Mouse (Mus musculus): ENCODE measurements at regions not wholly inside any gene's neighbourhood (a gene's known extent, or its start where the extent isn't known, plus 50 kb on each side); places are given as distances from the start of the nearest gene placed in this dataset.
A peak's percentile ranks its signal among the peaks of the same experiment; 100 is the strongest.
"Not testable (repeated sequence)": the region's sequence is repeated elsewhere in the genome, so short reads cannot be mapped to it uniquely, and the experiment has no call there.

DNA sequence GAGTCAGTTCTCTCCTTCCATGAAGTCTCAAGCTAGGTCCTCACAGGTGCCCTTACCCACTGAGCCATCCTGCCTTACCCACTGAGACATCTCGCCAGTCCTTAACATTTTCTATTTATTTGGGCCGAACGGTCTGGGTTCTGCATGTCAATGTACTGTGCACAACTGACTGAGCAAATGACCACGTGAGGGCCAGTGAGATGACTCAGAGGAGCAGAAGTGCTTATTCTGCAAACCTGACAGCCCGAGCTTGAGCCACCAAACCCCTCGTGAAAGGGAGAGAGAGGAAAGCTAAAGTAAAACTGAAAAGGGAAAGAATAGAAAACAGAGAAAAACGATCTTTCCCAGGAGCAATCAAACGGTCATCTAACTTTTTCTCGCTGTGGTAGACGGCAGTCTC, 52.2 kb upstream of the Nmd3 start:
- DNase-seq (ENCODE audit: low spot score in 2 of 2), result no peak

DNA sequence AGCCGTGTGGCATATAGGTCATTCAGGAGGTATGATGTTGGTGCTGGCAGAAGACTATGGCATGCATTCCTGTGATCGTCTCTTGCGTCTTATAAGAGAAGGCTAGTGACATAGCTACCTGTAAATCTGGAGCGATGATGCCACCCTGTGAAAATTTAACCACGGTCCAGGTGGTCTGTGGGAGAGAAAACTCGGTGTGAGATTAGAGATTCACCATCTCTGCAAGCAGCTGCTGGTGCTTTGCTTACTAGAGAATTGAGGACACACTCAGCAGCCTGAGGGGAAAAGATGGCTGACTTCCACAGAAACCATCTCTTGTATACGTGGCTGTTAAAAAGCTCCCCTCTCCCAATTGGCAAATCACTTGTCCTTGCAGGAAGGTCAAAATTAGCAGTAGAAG, 54.0 kb upstream of the Nmd3 start:
- peak; percentile 5 to 10 for DNase-seq (ENCODE audit: low spot score in 2 of 2)

DNA sequence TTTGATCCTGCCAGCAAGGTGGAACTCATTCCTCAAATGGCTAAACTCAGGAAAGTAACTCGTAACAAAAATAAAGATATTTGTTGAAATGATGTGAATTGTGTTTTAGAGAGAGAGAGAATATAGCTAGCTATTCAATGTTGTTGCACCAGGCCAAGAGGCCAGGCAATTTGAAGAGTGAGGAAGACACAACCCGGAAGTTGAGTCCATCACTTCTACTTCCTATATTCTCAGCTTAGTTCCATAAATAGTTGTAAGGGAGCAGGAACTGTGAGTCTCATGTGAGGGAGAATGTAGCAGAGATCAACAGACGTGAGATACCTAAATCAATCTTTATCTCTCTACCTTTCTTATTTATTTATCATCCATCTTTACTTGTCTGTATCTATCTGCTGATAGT, 54.4 kb upstream of the Nmd3 start:
- no peak for DNase-seq (ENCODE audit: low spot score in 2 of 2)

DNA sequence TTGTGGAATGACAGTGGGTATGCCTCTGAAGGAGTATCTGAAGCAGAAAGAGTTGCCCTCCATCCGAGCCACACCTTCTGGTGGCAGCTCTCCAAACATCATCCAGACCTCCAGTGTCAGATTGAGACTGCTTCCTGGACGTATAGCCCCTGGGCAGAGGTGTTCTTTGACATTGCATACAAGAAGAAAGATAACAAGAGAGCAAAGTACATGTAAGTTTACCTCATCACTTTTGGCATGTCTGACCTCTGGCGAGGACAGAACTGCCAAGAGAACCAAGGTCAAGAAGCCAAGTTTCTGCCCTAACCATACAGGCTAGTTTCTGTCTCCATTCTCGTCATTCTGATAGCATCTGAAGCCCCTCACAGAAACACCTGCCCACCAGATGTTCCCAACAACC, 57.5 kb upstream of the Nmd3 start:
- no peak for DNase-seq (ENCODE audit: low spot score in 2 of 2)

DNA sequence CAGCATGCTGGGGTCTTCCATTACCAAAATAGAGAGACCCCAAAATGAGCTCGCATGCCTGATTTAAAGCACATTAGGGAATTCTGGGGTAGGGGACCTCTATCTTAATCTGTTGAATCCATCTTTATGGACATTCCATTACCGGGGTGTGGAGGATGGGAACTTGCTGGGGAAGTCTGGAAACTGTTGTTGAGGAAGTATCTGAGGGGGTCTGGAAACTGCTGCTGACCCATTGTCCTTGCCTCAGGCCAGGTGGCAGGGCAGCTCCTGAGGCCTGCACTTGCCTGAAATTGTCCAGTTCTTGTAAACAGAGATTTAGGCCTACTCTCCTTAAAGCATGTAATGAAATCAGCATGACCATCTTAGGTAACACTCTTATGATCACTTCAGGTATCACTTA, 59.4 kb upstream of the B3galnt1 start:
- no peak for DNase-seq (ENCODE audit: low spot score in 2 of 2)

DNA sequence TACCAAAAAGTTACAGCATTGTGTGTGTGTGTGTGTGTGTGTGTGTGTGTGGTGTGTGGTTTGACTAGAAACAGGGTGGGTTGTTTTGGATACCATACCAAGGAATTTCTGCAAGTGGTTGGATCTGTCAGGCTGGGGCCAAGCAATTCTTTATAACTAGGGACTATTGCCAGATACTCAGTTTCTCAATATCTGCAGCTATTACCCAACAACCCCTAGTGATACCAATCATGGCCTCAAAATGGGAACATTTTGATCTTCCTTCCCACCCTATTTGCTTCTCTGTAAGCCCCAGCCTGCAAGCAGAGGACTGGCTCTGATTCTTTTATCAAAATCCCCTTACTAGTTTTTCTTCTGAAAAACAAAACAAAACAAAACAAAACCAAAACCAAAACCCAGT, 58.8 kb upstream of the B3galnt1 start:
- no peak for DNase-seq (ENCODE audit: low spot score in 2 of 2)

DNA sequence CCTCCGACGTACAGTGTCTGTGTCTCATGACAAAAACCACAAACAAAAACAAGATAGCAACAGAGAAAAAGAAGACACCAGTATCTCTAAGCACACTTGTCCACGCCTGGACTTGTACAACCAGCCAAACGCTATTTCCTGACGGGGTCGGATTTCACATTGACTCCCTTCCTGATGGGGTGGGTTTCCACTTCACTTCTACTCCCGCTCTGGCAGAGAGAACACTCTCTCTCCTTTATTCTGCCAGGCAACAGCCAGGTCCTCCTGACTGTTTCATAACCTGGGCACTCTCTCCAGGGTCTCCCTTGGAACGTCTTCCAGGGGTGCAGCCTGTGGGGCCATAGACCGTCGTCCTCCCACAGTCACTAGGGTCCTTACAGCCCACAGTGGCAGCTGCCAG, 56.9 kb upstream of the B3galnt1 start:
- not testable (repeated sequence) for DNase-seq (ENCODE audit: low spot score in 2 of 2)

DNA sequence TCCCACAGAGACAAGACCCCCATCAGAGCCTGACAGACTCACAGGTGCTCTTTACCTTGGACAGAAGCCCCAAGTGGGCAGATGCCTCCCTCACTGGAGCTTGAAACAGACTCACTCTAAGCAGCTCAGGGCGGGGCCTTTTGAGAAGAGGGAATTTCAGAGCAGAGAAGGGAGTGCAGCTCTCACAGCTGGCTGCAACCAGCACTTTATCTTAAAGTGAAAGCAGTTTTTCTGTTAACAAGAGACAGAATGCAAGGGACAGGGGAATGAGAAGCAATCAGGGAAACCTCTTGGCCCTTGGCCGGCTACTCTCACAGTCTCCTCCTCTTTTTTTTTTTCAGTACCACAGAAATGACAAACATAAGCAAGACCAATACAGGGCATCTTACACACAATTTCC, 56.2 kb upstream of the B3galnt1 start:
- DNase-seq (ENCODE audit: low spot score in 2 of 2), result no peak

DNA sequence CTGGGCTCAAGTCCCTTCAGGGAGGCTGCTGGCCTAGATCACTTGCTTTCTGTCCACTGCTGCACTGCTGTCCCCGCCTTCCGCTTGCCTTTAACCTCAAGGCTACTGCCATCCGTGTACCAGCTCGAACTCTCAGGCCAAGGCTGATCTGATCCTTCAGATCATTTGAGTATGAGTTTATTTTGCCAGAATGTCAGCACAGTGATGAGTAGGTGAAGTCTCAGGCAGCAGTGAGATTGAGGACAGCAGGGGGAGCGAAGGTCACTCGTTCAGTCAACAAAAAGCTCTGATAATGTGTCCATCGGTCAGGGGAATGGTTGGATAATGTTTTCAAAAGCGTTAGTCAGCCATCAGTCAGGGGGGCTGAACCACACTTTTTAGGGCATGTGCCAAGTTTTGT, 54.6 kb upstream of the B3galnt1 start:
- DNase-seq (ENCODE audit: low spot score in 2 of 2), result not testable (repeated sequence)

DNA sequence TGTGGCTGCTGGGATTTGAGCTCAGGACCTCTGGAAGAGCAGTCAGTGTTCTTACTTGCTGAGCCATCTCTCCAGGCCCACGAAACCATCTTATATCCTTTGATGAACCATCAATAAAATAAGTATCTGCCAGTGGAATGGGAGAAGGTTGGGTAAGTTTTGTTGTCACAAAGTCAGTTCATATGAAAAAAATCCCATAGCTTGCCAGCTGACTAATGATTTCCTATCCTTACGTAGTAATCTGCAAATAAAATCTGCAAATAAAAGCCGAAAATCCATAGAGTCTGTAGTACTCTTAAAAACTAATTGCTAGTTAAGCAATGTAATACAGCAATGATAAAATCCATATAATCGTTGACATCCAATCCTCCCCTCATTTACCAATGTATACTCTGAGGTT, 50.8 kb upstream of the B3galnt1 start:
- DNase-seq (ENCODE audit: low spot score in 2 of 2), result no peak
